Mouse (Mus musculus) brain, embryonic 18.5 days (tissue): Measurements from ENCODE around the gene Olfr819.
"Not testable (repeated sequence)": the region's sequence is repeated elsewhere in the genome, so short reads cannot be mapped to it uniquely, and the experiment has no call there.

Experiments used
- DNase-seq: peaks from one replicate; pipeline ENCODE4 v3.0.0-alpha.2; 2012; ENCODE audit warnings: low read depth, low spot score

Olfr819 gene

DNA sequence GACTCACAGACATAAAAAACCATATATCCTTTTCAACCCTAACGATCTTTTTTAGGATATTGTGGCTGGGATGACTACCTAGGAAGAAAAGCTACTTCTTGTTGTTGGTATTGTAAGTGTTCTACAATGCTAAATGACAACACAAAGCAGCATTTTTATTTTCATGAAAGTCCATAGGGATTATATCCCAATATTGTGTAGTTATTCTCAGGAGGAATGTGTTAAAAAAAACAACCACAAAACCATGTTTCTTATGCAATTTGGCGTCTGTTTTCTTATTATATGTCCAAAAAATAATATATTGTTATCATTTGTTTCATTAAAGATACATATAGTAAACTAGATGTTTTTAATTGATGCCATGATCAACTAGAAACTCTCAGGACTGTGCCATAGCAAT is at the start of gene Olfr819:
Gene Olfr819, minus strand, starts transcription at position 101 of the 400 bp plus-strand sequence.
- DNase-seq = not testable (repeated sequence)

- no peak for DNase-seq
These were observed 45.3 kb upstream of the Olfr819 start, which contains the start of gene Olfr820 for GRCm38 (mm10) chr10:130012321-130012720. Gene Olfr820, plus strand, starts transcription at chr10:130012621.

- DNase-seq = not testable (repeated sequence)
These were observed 38.3 kb upstream of the Olfr819 start for GRCm38 (mm10) chr10:130005366-130005765.

DNA sequence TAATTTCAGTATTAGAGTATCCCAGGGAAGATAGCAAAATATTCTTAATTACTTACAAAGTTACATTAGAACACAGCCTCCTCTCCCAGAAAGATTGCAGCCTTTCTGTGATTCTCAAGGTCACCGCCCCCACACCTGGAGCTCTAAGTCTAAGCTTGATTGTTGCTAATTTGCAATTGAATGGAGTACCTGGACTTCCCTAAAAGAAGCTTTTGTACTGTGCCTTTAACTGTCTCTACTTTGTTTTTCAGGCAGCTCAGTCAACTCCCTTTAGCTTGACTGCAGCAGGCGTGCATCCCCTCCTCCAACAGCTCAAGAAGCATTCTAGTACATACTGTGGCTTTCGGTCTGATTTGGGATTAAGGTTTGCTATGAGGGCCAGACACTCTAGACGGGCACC is 37.0 kb upstream of the Olfr819 start:
- DNase-seq = not testable (repeated sequence)

DNA sequence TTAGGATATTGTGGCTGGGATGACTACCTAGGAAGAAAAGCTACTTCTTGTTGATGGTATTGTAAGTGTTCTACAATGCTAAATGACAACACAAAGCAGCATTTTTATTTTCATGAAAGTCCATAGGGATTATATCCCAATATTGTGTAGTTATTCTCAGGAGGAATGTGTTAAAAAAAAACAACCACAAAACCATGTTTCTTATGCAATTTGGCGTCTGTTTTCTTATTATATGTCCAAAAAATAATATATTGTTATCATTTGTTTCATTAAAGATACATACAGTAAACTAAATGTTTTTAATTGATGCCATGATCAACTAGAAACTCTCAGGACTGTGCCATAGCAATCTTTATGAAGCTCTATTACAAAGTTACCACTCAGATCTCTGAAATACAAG is 17.9 kb upstream of the Olfr819 start, which contains the start of gene Gm10310:
Gene Gm10310, minus strand, starts transcription at position 101 of the 400 bp plus-strand sequence.
- not testable (repeated sequence) for DNase-seq

DNA sequence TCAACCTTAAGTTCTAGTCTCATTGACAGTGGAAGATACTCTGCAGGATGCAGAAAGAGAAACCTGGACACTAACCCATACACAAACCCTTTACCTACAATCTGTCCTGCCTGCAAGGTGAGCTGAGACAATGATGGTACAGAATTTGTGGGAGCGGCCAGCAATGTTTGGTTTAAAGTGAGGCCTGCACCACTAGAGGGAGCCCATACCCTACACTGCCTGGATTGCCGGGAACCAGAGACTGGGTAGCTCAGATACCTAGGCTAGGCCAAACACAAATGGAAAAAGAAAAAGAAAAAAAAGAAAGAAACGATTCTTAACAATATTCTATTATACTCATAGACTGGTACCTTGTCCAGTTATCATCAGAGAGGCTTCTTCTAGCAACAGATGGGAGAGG is 14.8 kb upstream of the Olfr819 start:
- DNase-seq = not testable (repeated sequence)

- not testable (repeated sequence) for DNase-seq
These were observed 9.0 kb upstream of the Olfr819 start, which contains the start of gene Olfr247 for GRCm38 (mm10) chr10:129976040-129976439. Gene Olfr247, minus strand, starts transcription at chr10:129976140.

GRCm38 (mm10) chr10:129972994-129973393 is 5.9 kb upstream of the Olfr819 start:
- not testable (repeated sequence) for DNase-seq

GRCm38 (mm10) chr10:129966232-129966631 is 834 bp downstream of the Olfr819 start:
- DNase-seq = not testable (repeated sequence)

- no peak for DNase-seq
These were observed 18.1 kb downstream of the Olfr819 start, which contains the start of gene Olfr818 for GRCm38 (mm10) chr10:129949000-129949399. Gene Olfr818, minus strand, starts transcription at chr10:129949100.

- no peak for DNase-seq
These were observed 51.6 kb downstream of the Olfr819 start, which contains the start of gene Olfr816 for GRCm38 (mm10) chr10:129915497-129915896. Gene Olfr816, minus strand, starts transcription at chr10:129915597.
